Mouse (Mus musculus): ENCODE results near the gene Tie1. TPM values are rescaled to one million over a fixed set of nuclear protein-coding genes. Genes with fewer than 3 reads are reported as not detected.
A peak's percentile ranks its signal among the peaks of the same experiment; 100 is the strongest.

Tie1 gene
- polyA plus RNA-seq, 2 experiments: 3.5 to 5.3 TPM

GRCm38 (mm10) chr4:118523976-118524375 is 34.1 kb upstream of the Tie1 start:
- H3K36me3 ChIP-seq (replicated peaks; ENCODE audit: control insufficient read depth, insufficient read depth, low read depth): no peaks in the 10 kb centered on the region
- H3K4me2 ChIP-seq (ENCODE audit: low read depth): no peak overlapping the region
- DNase-seq (ENCODE audit: low read depth in 3 of 3, low spot score in 3 of 3) (no peak), ATAC-seq (ENCODE audit: insufficient read depth) (no peak)
- peaks cover 0 to 4% of the 10 kb centered on the region in 2 experiments; a peak in 2 of 4 replicates for H3K4me1 ChIP-seq (replicated peaks; ENCODE audit: control insufficient read depth in 2 of 2, insufficient read depth in 2 of 2, low read length in 1 of 2)
- H3K27ac ChIP-seq: no peak overlapping the region
- no peak overlapping the region for H3K4me3 ChIP-seq (ENCODE audit: insufficient read depth in 1 of 2, low read depth in 2 of 2, low read length in 2 of 2)
- no peak overlapping the region for H3K9ac ChIP-seq (replicated peaks)
- no peaks in the 10 kb centered on the region for H3K27me3 ChIP-seq (ENCODE audit: control insufficient read depth, insufficient read depth, low read length)
- 65% methylated on average over 7 of the region's 7 CpGs for WGBS (ENCODE audit: insufficient replicate concordance)
- TF ChIP-seq CTCF (IDR thresholded peaks at IDR 0.05; ENCODE audit: low read depth) (no peak), EP300 (IDR thresholded peaks at IDR 0.05; ENCODE audit: low read depth) (no peak)
- H3K9me3 ChIP-seq (ENCODE audit: control insufficient read depth, low read length): no peaks in the 10 kb centered on the region

GRCm38 (mm10) chr4:118522248-118522647 is 32.4 kb upstream of the Tie1 start:
- DNase-seq (ENCODE audit: low read depth in 3 of 3, low spot score in 3 of 3) (no peak), ATAC-seq (ENCODE audit: insufficient read depth) (no peak)
- no peaks in the 10 kb centered on the region for H3K27me3 ChIP-seq (ENCODE audit: control insufficient read depth, insufficient read depth, low read length)
- WGBS (ENCODE audit: insufficient replicate concordance): 67% methylated on average over 7 of the region's 7 CpGs
- no peak overlapping the region for H3K27ac ChIP-seq
- H3K4me1 ChIP-seq (replicated peaks; ENCODE audit: control insufficient read depth in 2 of 2, insufficient read depth in 2 of 2, low read length in 1 of 2): peaks cover 0 to 8% of the 10 kb centered on the region in 2 experiments; a peak in 2 of 4 replicates
- H3K36me3 ChIP-seq (replicated peaks; ENCODE audit: control insufficient read depth, insufficient read depth, low read depth): no peaks in the 10 kb centered on the region
- no peaks in the 10 kb centered on the region for H3K9me3 ChIP-seq (ENCODE audit: control insufficient read depth, low read length)
- TF ChIP-seq CTCF (IDR thresholded peaks at IDR 0.05; ENCODE audit: low read depth) (no peak), EP300 (IDR thresholded peaks at IDR 0.05; ENCODE audit: low read depth) (no peak)
- H3K4me3 ChIP-seq (ENCODE audit: insufficient read depth in 1 of 2, low read depth in 2 of 2, low read length in 2 of 2): no peak overlapping the region
- no peak overlapping the region for H3K9ac ChIP-seq (replicated peaks)
- no peak overlapping the region for H3K4me2 ChIP-seq (ENCODE audit: low read depth)

- no peak overlapping the region for H3K9ac ChIP-seq (replicated peaks)
- WGBS (ENCODE audit: insufficient replicate concordance): 39% methylated on average over 5 of the region's 5 CpGs
- no peaks in the 10 kb centered on the region for H3K9me3 ChIP-seq (ENCODE audit: control insufficient read depth, low read length)
- no peaks in the 10 kb centered on the region for H3K27me3 ChIP-seq (ENCODE audit: control insufficient read depth, insufficient read depth, low read length)
- H3K27ac ChIP-seq: no peak overlapping the region
- TF ChIP-seq EP300 (IDR thresholded peaks at IDR 0.05; ENCODE audit: low read depth) (no peak), CTCF (IDR thresholded peaks at IDR 0.05; ENCODE audit: low read depth) (no peak)
- DNase-seq (ENCODE audit: low read depth in 3 of 3, low spot score in 3 of 3) (no peak), ATAC-seq (ENCODE audit: insufficient read depth) (no peak)
- H3K4me3 ChIP-seq (ENCODE audit: insufficient read depth in 1 of 2, low read depth in 2 of 2, low read length in 2 of 2): no peak overlapping the region
- peaks cover 0 to 9% of the 10 kb centered on the region in 2 experiments; a peak in 2 of 4 replicates for H3K4me1 ChIP-seq (replicated peaks; ENCODE audit: control insufficient read depth in 2 of 2, insufficient read depth in 2 of 2, low read length in 1 of 2)
- no peak overlapping the region for H3K4me2 ChIP-seq (ENCODE audit: low read depth)
- H3K36me3 ChIP-seq (replicated peaks; ENCODE audit: control insufficient read depth, insufficient read depth, low read depth): no peaks in the 10 kb centered on the region
Observed at GRCm38 (mm10) chr4:118518208-118518607, 28.3 kb upstream of the Tie1 start.

- no peaks in the 10 kb centered on the region for H3K27me3 ChIP-seq (ENCODE audit: control insufficient read depth, insufficient read depth, low read length)
- no peak overlapping the region for H3K9ac ChIP-seq (replicated peaks)
- H3K27ac ChIP-seq: no peak overlapping the region
- peak overlapping the region; percentile 6; the same call in 1 of the 2 replicates for H3K4me2 ChIP-seq (ENCODE audit: low read depth)
- H3K9me3 ChIP-seq (ENCODE audit: control insufficient read depth, low read length): no peaks in the 10 kb centered on the region
- H3K4me3 ChIP-seq (ENCODE audit: insufficient read depth in 1 of 2, low read depth in 2 of 2, low read length in 2 of 2): no peak overlapping the region
- TF ChIP-seq CTCF (IDR thresholded peaks at IDR 0.05; ENCODE audit: low read depth): no peak
- no peak for TF ChIP-seq EP300 (IDR thresholded peaks at IDR 0.05; ENCODE audit: low read depth)
- no peaks in the 10 kb centered on the region for H3K36me3 ChIP-seq (replicated peaks; ENCODE audit: control insufficient read depth, insufficient read depth, low read depth)
- no peak for DNase-seq (ENCODE audit: low read depth in 3 of 3, low spot score in 3 of 3)
- 32% methylated on average over 16 of the region's 16 CpGs for WGBS (ENCODE audit: insufficient replicate concordance)
- no peak for ATAC-seq (ENCODE audit: insufficient read depth)
- H3K4me1 ChIP-seq (replicated peaks; ENCODE audit: control insufficient read depth in 2 of 2, insufficient read depth in 2 of 2, low read length in 1 of 2): peaks cover 0 to 9% of the 10 kb centered on the region in 2 experiments; a peak in 2 of 4 replicates
Observed at GRCm38 (mm10) chr4:118517497-118518146, 27.8 kb upstream of the Tie1 start.

- peaks cover 0 to 9% of the 10 kb centered on the region in 2 experiments; a peak in 2 of 4 replicates for H3K4me1 ChIP-seq (replicated peaks; ENCODE audit: control insufficient read depth in 2 of 2, insufficient read depth in 2 of 2, low read length in 1 of 2)
- WGBS (ENCODE audit: insufficient replicate concordance): 11% methylated on average over 20 of the region's 20 CpGs
- H3K9ac ChIP-seq (replicated peaks): no peak overlapping the region
- peak overlapping the region; percentile 6; the same call in 1 of the 2 replicates for H3K4me2 ChIP-seq (ENCODE audit: low read depth)
- TF ChIP-seq EP300 (IDR thresholded peaks at IDR 0.05; ENCODE audit: low read depth): no peak
- no peak for TF ChIP-seq CTCF (IDR thresholded peaks at IDR 0.05; ENCODE audit: low read depth)
- H3K27me3 ChIP-seq (ENCODE audit: control insufficient read depth, insufficient read depth, low read length): no peaks in the 10 kb centered on the region
- no peak overlapping the region for H3K27ac ChIP-seq
- ATAC-seq (ENCODE audit: insufficient read depth) (no peak), DNase-seq (ENCODE audit: low read depth in 3 of 3, low spot score in 3 of 3) (no peak)
- no peaks in the 10 kb centered on the region for H3K36me3 ChIP-seq (replicated peaks; ENCODE audit: control insufficient read depth, insufficient read depth, low read depth)
- H3K4me3 ChIP-seq (ENCODE audit: insufficient read depth in 1 of 2, low read depth in 2 of 2, low read length in 2 of 2): no peak overlapping the region
- H3K9me3 ChIP-seq (ENCODE audit: control insufficient read depth, low read length): no peaks in the 10 kb centered on the region
Observed at GRCm38 (mm10) chr4:118516699-118517496, 27.0 kb upstream of the Tie1 start.
